Mouse (Mus musculus) spleen, adult 2 months (tissue): ENCODE data around the gene Ebf4.

Source experiments
- CTCF ChIP-seq: fragments of 200-500 bp; IDR thresholded peaks from 2 replicates; pipeline ENCODE4 v1.5.1; 2011; ENCODE audit warnings: mild to moderate bottlenecking, inconsistent platforms; ENCODE audit not compliant: insufficient read depth, insufficient read length, insufficient replicate concordance; ENCODE audit errors: extremely low read depth
- POLR2A ChIP-seq: fragments of 200-500 bp; IDR thresholded peaks from 2 replicates; pipeline ENCODE4 v1.6.1; 2011; ENCODE audit warnings: low read depth, low read length, inconsistent platforms

- TF ChIP-seq POLR2A (no peak), CTCF (no peak)
These were observed 8.0 kb downstream of the Ebf4 start for GRCm38 (mm10) chr2:130303014-130303413.
